Mouse (Mus musculus) neural tube, embryonic 12.5 days (tissue): Measurements from ENCODE around the gene Gm17662. TPM values are rescaled to one million over a fixed set of nuclear protein-coding genes. Genes with fewer than 3 reads are reported as not detected.

Experiments used
- ATAC-seq: fragments of 200-750 bp; cut with Nextera tagmentation; 2 replicates; pipeline ENCODE4 v1.8.0; 2017; ENCODE audit warnings: low read depth, mild to moderate bottlenecking, moderate TSS enrichment, moderate library complexity; ENCODE audit not compliant: low FRiP score
- H3K27ac ChIP-seq: fragments of 300-500 bp; sonication (generic); 2 replicates; pipeline ENCODE4 v1.5.1; 2016
- H3K27me3 ChIP-seq: fragments of 300-500 bp; sonication (generic); replicated peaks from 2 replicates; pipeline ENCODE4 v1.6.1; 2016; ENCODE audit warnings: mild to moderate bottlenecking
- H3K36me3 ChIP-seq: fragments of 300-500 bp; sonication (generic); 2 replicates; pipeline ENCODE4 v1.6.1; 2016; ENCODE audit warnings: mild to moderate bottlenecking
- H3K4me1 ChIP-seq: fragments of 300-500 bp; sonication (generic); 2 replicates; pipeline ENCODE4 v1.6.1; 2016
- H3K4me2 ChIP-seq: fragments of 300-500 bp; sonication (generic); replicated peaks from 2 replicates; pipeline ENCODE4 v1.6.1; 2016; ENCODE audit warnings: mild to moderate bottlenecking
- H3K4me3 ChIP-seq: fragments of 300-500 bp; sonication (generic); 2 replicates; pipeline ENCODE4 v1.5.1; 2016
- H3K9ac ChIP-seq: fragments of 300-500 bp; sonication (generic); 2 replicates; pipeline ENCODE4 v1.6.1; 2016; ENCODE audit warnings: mild to moderate bottlenecking
- H3K9me3 ChIP-seq: fragments of 300-500 bp; sonication (generic); 2 replicates; pipeline ENCODE4 v1.6.1; 2016; ENCODE audit warnings: mild to moderate bottlenecking
- WGBS: fragments of 180-500 bp; shearing (Covaris S2); methylation state at CpG from one replicate; pipeline ENCODE4 v1.1.7; 2016; 5-methylcytosine and 5-hydroxymethylcytosine counted together
- polyA plus RNA-seq: library from polyadenylated mRNA; unstranded; fragments of >200 nt; fragmentation: Nextera tagmentation; extraction: Ambion mirVana; gene quantifications from 2 replicates; pipeline ENCODE4 v1.2.1, GENCODE M21; 2016

Gm17662 gene
- polyA plus RNA-seq, 1 experiment from 2014 or later, result not detected

DNA sequence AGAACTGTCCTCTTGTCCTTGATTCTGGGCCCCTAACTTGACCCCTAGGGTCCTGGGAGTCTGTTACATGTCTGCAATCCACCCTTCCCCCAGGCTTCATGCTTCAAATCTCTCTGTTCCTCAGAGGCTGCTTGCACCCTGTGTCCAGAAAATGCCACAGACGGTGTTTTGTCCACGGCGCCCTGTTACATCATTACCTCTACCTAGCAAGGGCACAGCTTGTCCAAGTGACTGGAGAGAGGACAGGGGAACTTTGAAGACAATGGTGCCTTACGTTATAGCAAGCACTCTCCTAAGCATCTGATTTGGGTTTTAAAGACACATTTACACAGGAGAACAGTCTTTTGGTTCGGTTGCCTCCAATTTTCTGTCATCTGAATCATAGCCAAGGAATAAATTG is 36.5 kb downstream of the Gm17662 start:
- H3K9ac ChIP-seq, result no peak overlapping the region
- no peak overlapping the region for H3K27ac ChIP-seq
- H3K27me3 ChIP-seq, result no peaks in the 10 kb centered on the region
- no peak overlapping the region for H3K4me2 ChIP-seq
- H3K4me3 ChIP-seq, result no peak overlapping the region
- WGBS, result 83% methylated on average over 5 of the region's 5 CpGs
- H3K36me3 ChIP-seq, result no peaks in the 10 kb centered on the region
- H3K4me1 ChIP-seq, result peaks cover 7% of the 10 kb centered on the region; the same call in 1 of the 2 replicates
- no peaks in the 10 kb centered on the region for H3K9me3 ChIP-seq
- ATAC-seq, result no peak

DNA sequence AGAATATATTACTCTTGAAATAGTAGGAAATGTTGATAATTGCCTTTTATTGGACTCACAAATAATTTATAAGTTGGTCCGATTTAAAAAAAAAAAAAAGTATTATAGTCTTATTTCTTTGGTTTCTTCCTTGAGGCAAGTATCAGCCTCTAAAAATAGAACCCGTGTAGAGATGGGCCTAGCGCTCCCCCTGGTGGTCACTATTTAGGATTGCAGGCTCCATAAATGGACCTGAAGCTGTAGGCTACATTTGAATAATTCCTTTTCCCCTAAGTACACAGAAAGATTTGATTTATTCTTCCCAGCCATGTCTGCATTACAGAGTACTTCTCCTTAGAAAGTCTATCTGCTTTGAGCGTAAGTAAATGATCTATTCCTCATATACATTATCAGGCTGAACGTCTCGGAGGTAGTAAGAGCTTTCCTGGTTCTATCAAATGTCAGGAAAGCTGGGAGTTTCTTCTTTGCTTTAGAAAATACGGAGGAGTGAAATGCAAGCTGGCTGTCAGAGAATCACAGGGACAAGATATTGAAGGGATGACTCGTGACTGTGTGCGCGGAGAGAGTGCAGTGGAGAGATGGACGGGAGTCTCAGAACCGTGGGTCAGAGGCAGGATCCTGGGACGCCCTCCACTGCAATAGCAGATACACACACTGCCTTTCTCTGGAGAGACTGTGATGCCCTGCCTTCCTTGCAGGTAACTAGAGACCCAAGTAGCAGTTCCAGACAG is 37.0 kb downstream of the Gm17662 start:
- 60% methylated on average over 13 of the region's 13 CpGs for WGBS
- no peaks in the 10 kb centered on the region for H3K36me3 ChIP-seq
- no peak for ATAC-seq
- H3K9ac ChIP-seq, result no peak overlapping the region
- no peak overlapping the region for H3K4me2 ChIP-seq
- no peaks in the 10 kb centered on the region for H3K9me3 ChIP-seq
- H3K27ac ChIP-seq, result no peak overlapping the region
- H3K4me1 ChIP-seq, result peaks cover 5% of the 10 kb centered on the region; the same call in 1 of the 2 replicates
- H3K4me3 ChIP-seq, result no peak overlapping the region
- no peaks in the 10 kb centered on the region for H3K27me3 ChIP-seq

GRCm38 (mm10) chr4:104902836-104903235 is 45.7 kb downstream of the Gm17662 start:
- 84% methylated on average over 2 of the region's 2 CpGs for WGBS
- H3K4me3 ChIP-seq, result no peak overlapping the region
- H3K9me3 ChIP-seq, result no peaks in the 10 kb centered on the region
- no peaks in the 10 kb centered on the region for H3K27me3 ChIP-seq
- H3K36me3 ChIP-seq, result no peaks in the 10 kb centered on the region
- H3K4me1 ChIP-seq, result no peaks in the 10 kb centered on the region
- no peak for ATAC-seq
- no peak overlapping the region for H3K9ac ChIP-seq
- H3K4me2 ChIP-seq, result no peak overlapping the region
- no peak overlapping the region for H3K27ac ChIP-seq

DNA sequence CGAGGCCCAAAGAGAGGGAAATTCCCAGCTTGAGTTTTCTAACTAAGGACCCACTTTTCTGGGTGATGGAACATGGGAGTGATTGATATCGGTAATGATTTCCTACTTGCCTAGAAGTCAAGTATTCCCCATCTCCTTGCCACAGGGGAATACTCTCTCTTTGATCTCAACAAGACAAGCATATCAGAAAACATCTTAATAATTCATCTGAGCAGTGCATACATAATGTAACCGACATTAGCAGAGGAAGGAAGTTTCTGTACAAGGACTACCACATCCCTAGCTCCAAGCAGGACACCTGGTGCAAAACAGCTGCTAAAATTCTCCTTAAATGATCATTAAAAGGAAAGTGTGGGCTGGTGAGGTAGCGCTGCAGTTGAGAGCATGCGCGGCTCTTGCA is 47.9 kb downstream of the Gm17662 start:
- 91% methylated on average over 6 of the region's 6 CpGs for WGBS
- no peak overlapping the region for H3K27ac ChIP-seq
- no peak for ATAC-seq

More for the DNA sequence above, 47.9 kb downstream of the Gm17662 start:
- H3K9me3 ChIP-seq, result no peaks in the 10 kb centered on the region
- H3K36me3 ChIP-seq, result no peaks in the 10 kb centered on the region
- no peaks in the 10 kb centered on the region for H3K27me3 ChIP-seq
- no peak overlapping the region for H3K4me2 ChIP-seq
- H3K4me3 ChIP-seq, result no peak overlapping the region
- H3K4me1 ChIP-seq, result no peaks in the 10 kb centered on the region
- no peak overlapping the region for H3K9ac ChIP-seq

Other genes with a start within 250 kb of the Gm17662 start
- not detected in 2 replicates for gene C8b, start 91.0 kb upstream of the Gm17662 start, polyA plus RNA-seq
- gene C8a, start 19.1 kb downstream of the Gm17662 start, polyA plus RNA-seq, result not detected in 2 replicates
- 0.11 TPM in 1 of 2 replicates, not detected in the other for gene Fyb2, start 56.1 kb downstream of the Gm17662 start, polyA plus RNA-seq